Mouse (Mus musculus) c-Kit-positive CD71-positive TER-119-positive erythroid progenitor cells, embryonic 14.5 days (primary cell): ENCODE measurements at regions not wholly inside any gene's neighbourhood (a gene's known extent, or its start where the extent isn't known, plus 50 kb on each side); places are given as distances from the start of the nearest gene placed in this dataset.

ENCODE experiments used
- DNase-seq: peaks from one replicate; pipeline ENCODE4 v3.0.0-alpha.2; 2013; ENCODE audit warnings: low spot score

DNA sequence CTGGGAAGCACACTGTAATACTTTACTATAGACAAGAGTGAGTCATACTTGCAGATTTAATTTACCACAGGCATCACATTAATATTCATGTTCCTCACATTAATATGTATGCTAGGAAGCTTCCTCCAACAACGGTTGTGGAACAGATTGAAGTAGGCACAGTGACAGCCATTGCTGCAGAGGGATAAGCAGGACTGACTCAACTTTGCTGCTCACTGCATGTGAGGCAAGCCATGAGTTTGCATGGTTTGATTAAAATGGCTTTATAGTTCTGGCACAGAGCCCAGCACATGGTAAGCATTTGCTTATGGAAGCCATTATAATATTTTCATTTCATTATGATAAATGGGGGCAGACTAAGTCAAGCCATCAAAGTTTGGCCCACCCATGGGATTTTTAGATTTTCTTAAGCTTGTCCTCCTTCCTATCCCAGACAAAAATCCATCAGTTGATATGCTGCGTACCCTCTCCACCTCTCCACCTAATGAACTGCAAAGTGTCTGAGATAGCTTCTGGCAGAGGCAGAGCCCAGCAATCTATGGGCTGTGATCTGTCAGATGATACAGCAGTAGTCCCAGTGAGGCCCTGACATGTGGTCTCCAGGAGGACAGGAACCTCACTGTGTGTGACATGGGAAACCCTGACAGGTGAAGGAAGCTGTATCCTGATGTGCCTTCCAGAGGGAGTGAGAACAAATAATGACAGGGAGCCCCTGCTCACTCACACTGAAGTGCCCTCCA is 109.6 kb upstream of the Arrdc4 start:
- DNase-seq: no peak

DNA sequence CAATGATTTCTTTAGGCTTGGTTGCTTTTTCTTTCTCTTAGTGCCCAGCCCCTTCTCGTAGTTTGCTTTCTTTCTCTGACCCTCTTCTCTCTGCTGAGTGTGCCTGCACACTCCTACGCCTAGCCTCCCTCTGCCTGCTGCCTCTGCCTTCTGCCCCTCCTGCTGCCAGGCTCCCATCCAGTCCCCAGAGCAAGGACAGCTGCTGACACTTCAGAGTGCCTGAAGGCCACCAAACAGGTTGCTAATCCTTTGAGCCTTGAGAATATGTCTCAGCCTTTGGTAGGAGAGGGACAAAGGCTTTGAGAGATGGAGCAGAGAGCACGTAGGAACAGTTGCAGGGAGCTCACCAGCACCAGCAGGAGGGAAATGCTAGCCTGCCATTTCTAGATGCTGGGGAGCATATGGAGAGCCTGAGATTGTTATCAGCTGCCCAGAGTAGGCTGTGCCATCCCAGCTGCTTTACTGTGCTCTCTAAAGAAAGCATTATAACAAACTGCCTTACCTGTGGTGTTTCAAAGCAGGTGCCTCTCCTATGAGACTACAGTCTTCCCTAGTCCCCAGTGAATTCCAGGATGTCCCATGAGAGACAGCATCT is 103.0 kb upstream of the Arrdc4 start:
- no peak for DNase-seq

- no peak for DNase-seq
Measured at GRCm38 (mm10) chr7:68844606-68845005, 95.6 kb upstream of the Arrdc4 start.

GRCm38 (mm10) chr7:68843374-68843773 is 94.3 kb upstream of the Arrdc4 start:
- DNase-seq: no peak

DNA sequence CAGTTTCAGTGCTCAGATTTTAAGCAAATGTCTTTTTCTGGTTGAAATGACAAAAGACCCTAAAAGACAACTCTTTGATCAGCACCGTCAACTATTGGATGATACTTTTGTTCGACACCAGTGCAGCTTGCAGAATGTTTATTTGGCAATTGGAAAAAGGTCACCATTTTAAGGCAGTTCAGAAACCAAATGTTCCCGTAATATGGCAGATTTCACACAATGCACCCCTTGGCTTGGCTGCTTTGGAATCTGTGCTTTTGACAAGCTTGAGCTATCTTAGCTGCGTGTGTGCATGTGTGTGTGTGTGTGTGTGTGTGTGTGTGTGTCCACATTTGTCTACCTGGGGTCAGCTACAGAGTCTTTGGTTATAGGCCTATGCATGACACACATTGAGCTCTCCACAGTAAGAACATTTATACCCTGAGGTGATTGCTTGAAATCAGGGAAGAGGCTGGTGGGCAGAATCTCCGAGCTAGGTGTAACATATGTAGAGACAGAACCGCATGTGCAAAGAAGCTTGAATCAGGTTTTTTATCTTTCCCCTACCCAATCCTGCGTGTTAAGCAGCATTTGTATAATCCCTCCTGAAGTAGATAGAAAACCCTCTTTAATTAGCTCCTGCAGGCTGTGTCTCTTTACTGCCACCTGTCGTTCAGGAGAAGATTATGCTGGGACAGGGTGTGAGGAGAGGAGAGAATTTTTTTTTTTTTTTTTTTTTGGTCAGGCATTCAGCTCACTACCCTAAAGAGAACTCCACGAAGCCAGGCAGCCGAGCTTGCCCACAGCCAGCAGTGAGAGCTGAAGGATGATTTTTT is 85.1 kb upstream of the Arrdc4 start:
- DNase-seq: no peak

GRCm38 (mm10) chr7:68833517-68833916 is 84.5 kb upstream of the Arrdc4 start:
- no peak for DNase-seq

GRCm38 (mm10) chr7:68829861-68830260 is 80.8 kb upstream of the Arrdc4 start:
- DNase-seq: peak; percentile 30

DNA sequence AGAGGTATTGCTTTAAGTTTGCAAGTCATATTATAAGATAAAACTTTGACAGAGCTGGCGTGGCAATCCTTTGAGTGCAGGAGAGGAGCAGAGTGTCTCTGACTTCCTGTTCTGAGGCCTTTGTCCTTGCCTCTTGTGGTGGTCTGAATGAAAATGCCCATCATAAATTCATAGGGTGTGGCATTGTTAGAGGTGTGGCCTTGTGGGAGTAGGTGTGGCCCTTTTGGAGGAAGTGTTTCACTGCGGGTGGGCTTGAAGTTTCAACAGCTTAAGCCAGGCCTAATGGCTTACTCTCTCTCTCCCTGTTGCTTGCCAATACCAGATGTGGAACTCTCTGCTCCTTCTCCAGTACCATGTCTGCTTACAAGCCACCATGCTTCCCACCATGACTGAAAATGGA is 75.4 kb upstream of the Arrdc4 start:
- DNase-seq: no peak

- DNase-seq: no peak
Measured at GRCm38 (mm10) chr7:68823646-68824045, 74.6 kb upstream of the Arrdc4 start.

DNA sequence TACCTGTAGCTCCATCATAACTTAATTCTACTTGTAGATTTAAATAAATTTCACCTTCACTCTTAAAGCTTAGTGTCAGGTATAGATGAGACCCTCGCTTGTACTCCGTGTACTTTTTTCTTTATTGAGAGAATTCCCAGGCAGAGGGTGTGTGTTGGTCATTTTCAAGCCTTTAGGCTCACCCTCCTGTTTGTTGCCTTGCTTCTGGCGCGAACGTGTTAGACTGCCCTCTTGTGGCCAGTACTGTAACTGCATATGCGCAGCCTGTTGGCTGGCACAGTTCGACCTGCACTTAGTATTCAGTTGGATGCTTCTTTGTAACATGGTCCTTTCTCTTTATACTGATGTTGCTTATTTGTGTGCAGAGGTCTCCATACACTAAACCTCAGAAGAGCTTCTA is 74.1 kb upstream of the Arrdc4 start:
- peak; percentile 29 for DNase-seq

GRCm38 (mm10) chr7:68814823-68815666 is 66.0 kb upstream of the Arrdc4 start:
- DNase-seq: no peak

GRCm38 (mm10) chr7:68809782-68810181 is 60.7 kb upstream of the Arrdc4 start:
- no peak for DNase-seq
